Mouse (Mus musculus): ENCODE measurements at regions not wholly inside any gene's neighbourhood (a gene's known extent, or its start where the extent isn't known, plus 50 kb on each side); places are given as distances from the start of the nearest gene placed in this dataset.

DNA sequence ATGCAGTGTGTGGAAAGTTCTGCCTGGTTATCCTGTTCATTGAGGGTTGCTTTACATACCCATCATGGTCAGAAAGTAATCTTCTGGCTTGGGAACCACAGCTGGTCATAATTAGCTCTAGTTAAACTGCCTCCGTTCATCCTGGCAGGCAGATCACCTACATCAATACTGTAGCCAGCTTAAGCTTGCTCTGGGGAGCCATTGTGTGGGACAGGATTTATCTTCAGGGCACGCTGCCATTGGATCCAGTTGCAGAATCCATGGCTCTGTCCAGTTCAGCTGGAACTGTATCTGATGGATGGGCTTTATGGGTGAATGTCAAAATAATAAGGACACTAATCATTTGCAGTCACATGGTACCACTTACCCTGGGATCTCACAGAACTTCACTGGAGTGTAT lies 326.4 kb downstream of the Ppargc1a start:
- H3K9me3 ChIP-seq (ENCODE audit: control insufficient read depth, low read length), result no peaks in the 10 kb centered on the region
- H3K27me3 ChIP-seq (ENCODE audit: control insufficient read depth, insufficient read depth, low read length), result no peaks in the 10 kb centered on the region
- no peaks in the 10 kb centered on the region for H3K36me3 ChIP-seq (ENCODE audit: control insufficient read depth, insufficient read depth, low read length)
- H3K27ac ChIP-seq (ENCODE audit: low read depth, low read length), result no peak overlapping the region
- no peak overlapping the region for H3K9ac ChIP-seq (ENCODE audit: low read depth, low read length)
- no peak overlapping the region for H3K4me2 ChIP-seq (replicated peaks; ENCODE audit: low read depth, low read length)
- H3K4me3 ChIP-seq (ENCODE audit: low read length), result no peak overlapping the region
- no peaks in the 10 kb centered on the region for H3K4me1 ChIP-seq (ENCODE audit: control insufficient read depth, insufficient read depth, low read length)
- no peak for ATAC-seq (ENCODE audit: low FRiP score, low TSS enrichment)
- WGBS, result 59% methylated on average over 2 of the region's 2 CpGs

DNA sequence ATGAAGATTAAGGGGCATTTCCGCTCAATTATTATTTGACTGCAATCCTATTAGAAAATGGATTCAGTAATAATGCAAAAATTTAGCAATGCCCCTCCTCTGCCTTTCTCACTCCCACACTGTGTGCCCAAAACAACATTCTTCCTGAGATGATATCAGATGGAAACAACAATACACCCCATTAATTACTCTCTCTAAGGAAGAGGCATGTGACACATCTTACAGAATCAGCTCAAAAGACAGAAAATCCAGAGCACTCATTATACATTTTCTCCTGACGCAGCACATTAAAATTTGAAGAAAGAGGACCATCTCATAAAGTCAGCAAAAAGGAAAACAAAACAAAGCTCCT lies 333.5 kb downstream of the Ppargc1a start:
- Histone ChIP-seq H3K4me1 (ENCODE audit: control insufficient read depth, insufficient read depth, low read length) (no peaks in the 10 kb centered on the region), H3K4me2 (replicated peaks; ENCODE audit: low read depth, low read length) (no peak overlapping the region), H3K27me3 (ENCODE audit: control insufficient read depth, insufficient read depth, low read length) (no peaks in the 10 kb centered on the region), H3K9me3 (ENCODE audit: control insufficient read depth, low read length) (no peaks in the 10 kb centered on the region), H3K36me3 (ENCODE audit: control insufficient read depth, insufficient read depth, low read length) (no peaks in the 10 kb centered on the region), H3K9ac (ENCODE audit: low read depth, low read length) (no peak overlapping the region), H3K4me3 (ENCODE audit: low read length) (no peak overlapping the region), H3K27ac (ENCODE audit: low read depth, low read length) (no peak overlapping the region)
- peak; percentile 72; the same call in 1 of the 2 replicates for ATAC-seq (ENCODE audit: low FRiP score, low TSS enrichment)
- WGBS, result 66% methylated on average over 2 of the region's 2 CpGs

DNA sequence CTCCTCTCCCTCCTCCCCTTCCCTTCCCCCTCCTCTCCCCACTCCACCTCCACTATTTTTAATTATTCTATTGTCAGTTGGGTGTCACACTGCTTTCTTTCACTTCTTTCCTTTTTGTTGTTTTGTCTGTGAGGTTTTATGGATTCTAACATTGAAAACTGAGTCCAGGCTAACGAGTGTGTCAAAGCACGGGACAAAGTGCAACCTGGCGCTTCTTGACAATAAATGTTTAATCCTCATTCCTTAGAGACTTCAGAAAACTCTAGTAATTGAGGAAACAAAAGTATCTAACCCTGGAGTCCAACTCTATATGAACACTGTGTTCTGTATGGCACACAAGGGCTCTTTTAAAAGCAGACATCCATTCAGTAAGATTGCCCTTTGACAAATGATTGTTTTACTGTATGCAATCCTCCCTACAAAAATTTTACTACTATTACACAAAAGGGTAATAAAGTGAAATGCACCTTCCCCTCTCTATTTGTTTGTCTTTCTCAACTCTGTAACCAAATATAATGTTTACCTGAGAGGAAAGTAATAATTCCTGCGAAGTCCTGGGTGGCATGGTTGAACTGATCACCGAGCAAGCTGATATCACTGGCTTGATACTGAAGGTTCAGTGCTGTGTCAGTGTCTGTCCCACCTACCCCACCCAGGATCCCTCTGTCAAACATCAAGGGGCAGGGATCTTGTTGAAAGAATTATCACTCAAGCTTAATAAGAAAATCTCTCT lies 334.1 kb downstream of the Ppargc1a start:
- Histone ChIP-seq H3K4me2 (replicated peaks; ENCODE audit: low read depth, low read length) (no peak overlapping the region), H3K27ac (ENCODE audit: low read depth, low read length) (no peak overlapping the region), H3K9me3 (ENCODE audit: control insufficient read depth, low read length) (no peaks in the 10 kb centered on the region), H3K4me3 (ENCODE audit: low read length) (no peak overlapping the region), H3K9ac (ENCODE audit: low read depth, low read length) (no peak overlapping the region), H3K36me3 (ENCODE audit: control insufficient read depth, insufficient read depth, low read length) (no peaks in the 10 kb centered on the region), H3K27me3 (ENCODE audit: control insufficient read depth, insufficient read depth, low read length) (no peaks in the 10 kb centered on the region), H3K4me1 (ENCODE audit: control insufficient read depth, insufficient read depth, low read length) (no peaks in the 10 kb centered on the region)
- WGBS, result 33% methylated on average over 5 of the region's 5 CpGs
- ATAC-seq (ENCODE audit: low FRiP score, low TSS enrichment), result peak; percentile 85; the same call in 1 of the 2 replicates

DNA sequence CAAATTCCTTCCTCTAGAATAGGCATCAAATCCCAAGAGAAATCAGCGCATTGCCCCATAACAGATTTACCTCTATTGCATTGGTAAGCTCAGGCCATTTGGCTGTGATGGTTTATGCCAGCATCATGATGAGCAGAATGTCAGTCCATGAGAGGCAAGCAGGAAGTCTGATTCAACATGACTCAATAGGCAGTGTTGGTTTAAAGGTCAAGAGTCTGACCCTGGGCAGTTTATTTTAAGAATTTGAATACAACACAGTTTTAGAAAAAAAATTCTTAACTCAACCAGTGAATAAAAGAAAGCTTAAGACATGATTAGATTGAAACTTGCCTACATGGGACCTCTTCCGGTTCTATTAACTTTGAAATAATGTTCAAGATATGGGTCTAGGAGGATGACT lies 337.7 kb downstream of the Ppargc1a start:
- no peak for ATAC-seq (ENCODE audit: low FRiP score, low TSS enrichment)
- no peaks in the 10 kb centered on the region for H3K9me3 ChIP-seq (ENCODE audit: control insufficient read depth, low read length)
- H3K36me3 ChIP-seq (ENCODE audit: control insufficient read depth, insufficient read depth, low read length), result no peaks in the 10 kb centered on the region
- WGBS, result 95% methylated on average over 2 of the region's 2 CpGs
- no peaks in the 10 kb centered on the region for H3K27me3 ChIP-seq (ENCODE audit: control insufficient read depth, insufficient read depth, low read length)
- H3K4me3 ChIP-seq (ENCODE audit: low read length), result no peak overlapping the region
- H3K4me1 ChIP-seq (ENCODE audit: control insufficient read depth, insufficient read depth, low read length), result no peaks in the 10 kb centered on the region
- no peak overlapping the region for H3K27ac ChIP-seq (ENCODE audit: low read depth, low read length)
- H3K4me2 ChIP-seq (replicated peaks; ENCODE audit: low read depth, low read length), result no peak overlapping the region
- H3K9ac ChIP-seq (ENCODE audit: low read depth, low read length), result no peak overlapping the region

DNA sequence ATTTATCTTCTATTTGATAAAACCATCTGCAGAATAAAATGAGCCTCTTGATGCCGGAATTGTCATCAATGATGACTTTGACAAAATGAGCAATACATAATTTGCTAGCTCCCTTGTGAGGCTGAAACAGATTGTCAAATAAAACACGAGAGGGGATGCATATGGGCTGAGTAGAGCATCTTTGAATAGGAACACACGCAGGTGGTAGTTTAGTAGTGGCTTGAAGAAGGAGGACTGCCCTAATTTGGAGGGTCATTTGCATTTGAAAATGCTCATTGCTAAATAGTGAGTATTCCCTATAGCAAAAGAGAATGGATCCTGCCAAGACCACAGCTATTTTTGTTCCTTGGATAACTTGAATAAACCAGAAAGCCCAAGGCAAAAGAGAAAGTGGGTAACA lies 339.5 kb downstream of the Ppargc1a start:
- H3K36me3 ChIP-seq (ENCODE audit: control insufficient read depth, insufficient read depth, low read length), result no peaks in the 10 kb centered on the region
- H3K4me3 ChIP-seq (ENCODE audit: low read length), result no peak overlapping the region
- no peak overlapping the region for H3K9ac ChIP-seq (ENCODE audit: low read depth, low read length)
- no peak overlapping the region for H3K4me2 ChIP-seq (replicated peaks; ENCODE audit: low read depth, low read length)
- no peaks in the 10 kb centered on the region for H3K4me1 ChIP-seq (ENCODE audit: control insufficient read depth, insufficient read depth, low read length)
- no peak overlapping the region for H3K27ac ChIP-seq (ENCODE audit: low read depth, low read length)
- no peak for ATAC-seq (ENCODE audit: low FRiP score, low TSS enrichment)
- 84% methylated on average over 3 of the region's 3 CpGs for WGBS
- H3K9me3 ChIP-seq (ENCODE audit: control insufficient read depth, low read length), result no peaks in the 10 kb centered on the region
- H3K27me3 ChIP-seq (ENCODE audit: control insufficient read depth, insufficient read depth, low read length), result no peaks in the 10 kb centered on the region

DNA sequence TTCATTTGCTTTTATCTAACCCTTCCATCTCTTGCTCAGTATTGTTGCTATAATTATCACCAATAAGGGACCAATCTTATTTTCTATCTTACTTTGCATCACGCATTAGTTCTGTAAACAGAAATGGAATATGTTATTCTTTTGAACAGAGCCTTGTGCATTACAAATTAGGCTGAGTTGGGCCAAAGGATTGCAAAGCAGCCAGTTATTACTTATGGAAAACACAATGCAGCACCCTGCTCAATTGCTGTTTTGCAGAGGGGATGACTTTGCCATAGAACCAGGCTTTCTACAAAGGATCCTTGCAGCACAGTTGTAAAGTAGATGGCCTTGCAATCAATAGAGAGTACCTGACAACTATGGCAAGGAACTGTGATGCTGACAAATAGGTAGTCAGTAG lies 364.3 kb downstream of the Ppargc1a start:
- ATAC-seq (ENCODE audit: low FRiP score, low TSS enrichment), result no peak
- Histone ChIP-seq H3K4me2 (replicated peaks; ENCODE audit: low read depth, low read length) (no peak overlapping the region), H3K9me3 (ENCODE audit: control insufficient read depth, low read length) (no peaks in the 10 kb centered on the region), H3K9ac (ENCODE audit: low read depth, low read length) (no peak overlapping the region), H3K27ac (ENCODE audit: low read depth, low read length) (no peak overlapping the region), H3K4me3 (ENCODE audit: low read length) (no peak overlapping the region), H3K4me1 (ENCODE audit: control insufficient read depth, insufficient read depth, low read length) (no peaks in the 10 kb centered on the region), H3K36me3 (ENCODE audit: control insufficient read depth, insufficient read depth, low read length) (no peaks in the 10 kb centered on the region), H3K27me3 (ENCODE audit: control insufficient read depth, insufficient read depth, low read length) (no peaks in the 10 kb centered on the region)
- WGBS, result 75% methylated on average over 1 of the region's 1 CpGs

DNA sequence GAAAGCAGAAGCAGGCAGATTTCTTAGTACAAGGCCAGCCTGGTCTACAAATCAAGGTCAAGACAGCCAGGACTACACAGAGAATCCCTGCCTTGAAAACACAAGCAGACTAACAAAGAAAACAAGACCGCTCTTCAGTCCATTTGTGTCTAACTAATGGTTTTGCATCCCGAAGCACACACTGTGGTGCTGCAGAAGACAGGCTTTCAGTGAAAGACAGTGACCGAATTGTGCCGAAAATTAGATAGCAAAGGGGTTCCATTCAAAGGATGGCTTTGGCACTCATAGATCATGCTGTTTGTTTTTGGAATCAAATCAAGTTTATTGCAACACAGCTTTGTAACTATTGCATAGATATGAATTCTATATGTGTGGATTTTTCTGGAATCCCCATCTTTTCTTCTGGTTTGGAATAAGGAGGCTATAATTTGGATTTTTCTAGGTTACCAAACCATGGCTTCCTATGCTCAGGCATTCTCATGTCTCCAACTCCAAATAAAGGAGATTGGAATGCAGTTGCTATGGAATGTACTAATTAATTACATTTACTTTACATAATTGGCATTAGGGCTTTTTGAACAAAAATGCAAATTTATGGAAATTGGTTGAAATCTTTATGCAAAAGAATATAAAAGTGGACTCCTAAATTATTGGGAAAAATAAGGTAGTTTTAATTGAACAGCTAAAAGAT lies 364.9 kb downstream of the Ppargc1a start:
- 90% methylated on average over 4 of the region's 4 CpGs for WGBS
- no peak for ATAC-seq (ENCODE audit: low FRiP score, low TSS enrichment)
- H3K4me3 ChIP-seq (ENCODE audit: low read length), result no peak overlapping the region
- H3K36me3 ChIP-seq (ENCODE audit: control insufficient read depth, insufficient read depth, low read length), result no peaks in the 10 kb centered on the region
- H3K9ac ChIP-seq (ENCODE audit: low read depth, low read length), result no peak overlapping the region
- no peaks in the 10 kb centered on the region for H3K4me1 ChIP-seq (ENCODE audit: control insufficient read depth, insufficient read depth, low read length)
- H3K9me3 ChIP-seq (ENCODE audit: control insufficient read depth, low read length), result no peaks in the 10 kb centered on the region
- no peak overlapping the region for H3K27ac ChIP-seq (ENCODE audit: low read depth, low read length)
- H3K4me2 ChIP-seq (replicated peaks; ENCODE audit: low read depth, low read length), result no peak overlapping the region
- no peaks in the 10 kb centered on the region for H3K27me3 ChIP-seq (ENCODE audit: control insufficient read depth, insufficient read depth, low read length)

DNA sequence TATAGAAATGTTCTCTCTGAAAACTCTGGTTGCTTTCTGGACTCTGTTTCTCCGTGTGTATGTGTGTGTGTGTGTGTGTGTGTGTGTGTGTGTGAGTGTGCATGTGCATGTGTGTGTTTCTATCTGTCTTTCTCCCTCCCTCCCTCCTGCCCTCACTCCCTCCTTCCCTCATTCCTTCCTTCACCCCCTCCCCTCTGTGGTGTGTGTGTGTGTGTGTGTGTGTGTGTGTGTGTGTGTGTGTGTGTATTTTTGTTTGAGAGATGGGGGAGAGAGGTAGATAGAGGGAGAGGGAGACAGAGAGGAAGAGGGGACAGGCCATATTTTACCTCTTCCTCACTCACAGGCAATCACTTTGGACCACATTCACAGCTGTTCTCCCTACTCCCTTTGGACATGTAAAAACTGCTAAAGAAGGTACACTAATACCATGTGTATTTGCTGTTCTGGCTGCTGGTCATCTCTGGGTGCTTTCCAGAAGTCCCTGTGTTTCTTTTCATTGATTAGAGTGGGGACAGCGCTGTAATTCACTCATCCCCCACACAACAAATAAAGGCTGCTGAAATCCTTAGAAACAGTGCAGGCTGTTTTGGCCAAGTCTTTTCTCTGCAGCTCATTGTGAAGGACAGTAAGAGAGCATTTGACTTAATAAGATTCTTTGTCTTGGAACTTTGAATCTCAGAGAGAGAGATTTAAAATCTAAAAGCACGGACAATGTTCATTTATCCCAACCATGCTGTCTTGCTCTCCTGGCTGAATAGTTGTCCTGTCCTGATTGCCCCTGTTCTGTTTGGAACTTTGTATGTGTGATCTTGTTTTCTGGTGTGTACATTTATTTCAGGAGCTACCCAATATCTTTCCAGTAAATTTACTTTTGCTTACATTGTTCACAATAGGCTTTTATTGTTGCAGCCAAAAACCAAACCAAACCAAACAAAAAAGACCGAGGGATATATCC lies 370.9 kb downstream of the Ppargc1a start:
- Histone ChIP-seq H3K4me1 (ENCODE audit: control insufficient read depth, insufficient read depth, low read length) (no peaks in the 10 kb centered on the region), H3K4me3 (ENCODE audit: low read length) (no peak overlapping the region), H3K9me3 (ENCODE audit: control insufficient read depth, low read length) (no peaks in the 10 kb centered on the region), H3K27me3 (ENCODE audit: control insufficient read depth, insufficient read depth, low read length) (no peaks in the 10 kb centered on the region), H3K36me3 (ENCODE audit: control insufficient read depth, insufficient read depth, low read length) (no peaks in the 10 kb centered on the region), H3K27ac (ENCODE audit: low read depth, low read length) (no peak overlapping the region), H3K4me2 (replicated peaks; ENCODE audit: low read depth, low read length) (no peak overlapping the region), H3K9ac (ENCODE audit: low read depth, low read length) (no peak overlapping the region)
- no peak for ATAC-seq (ENCODE audit: low FRiP score, low TSS enrichment)
- WGBS, result 61% methylated on average over 4 of the region's 4 CpGs

DNA sequence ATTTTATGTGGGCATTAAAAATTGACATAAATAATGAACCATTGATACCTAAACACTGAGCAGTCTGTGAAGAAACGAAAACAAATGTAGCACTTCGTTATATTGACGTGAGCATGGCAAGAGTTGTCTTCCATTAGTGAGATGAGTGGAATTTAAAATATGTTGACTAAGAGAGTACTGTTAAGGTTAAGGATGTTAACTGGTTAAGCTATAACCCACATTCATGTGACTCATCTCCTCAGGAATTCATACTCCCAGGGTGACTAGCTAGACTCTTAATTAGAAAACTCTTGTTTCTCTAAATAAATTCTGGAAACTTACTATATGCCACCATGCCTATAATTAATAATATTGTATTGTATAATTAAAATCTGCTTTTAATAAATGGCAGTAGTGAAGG lies 376.9 kb downstream of the Ppargc1a start:
- ATAC-seq (ENCODE audit: low FRiP score, low TSS enrichment), result no peak
- H3K4me3 ChIP-seq (ENCODE audit: low read length), result no peak overlapping the region
- no peak overlapping the region for H3K4me2 ChIP-seq (replicated peaks; ENCODE audit: low read depth, low read length)
- no peaks in the 10 kb centered on the region for H3K4me1 ChIP-seq (ENCODE audit: control insufficient read depth, insufficient read depth, low read length)
- H3K27me3 ChIP-seq (ENCODE audit: control insufficient read depth, insufficient read depth, low read length), result no peaks in the 10 kb centered on the region
- H3K9ac ChIP-seq (ENCODE audit: low read depth, low read length), result no peak overlapping the region
- H3K9me3 ChIP-seq (ENCODE audit: control insufficient read depth, low read length), result no peaks in the 10 kb centered on the region
- H3K27ac ChIP-seq (ENCODE audit: low read depth, low read length), result no peak overlapping the region
- H3K36me3 ChIP-seq (ENCODE audit: control insufficient read depth, insufficient read depth, low read length), result no peaks in the 10 kb centered on the region
- 87% methylated on average over 3 of the region's 3 CpGs for WGBS

Measured in kidney, embryonic 14.5 days (tissue).